Mouse (Mus musculus) hindbrain, embryonic 16.5 days (tissue): ENCODE measurements around the gene Pcp4l1. TPM values are rescaled to one million over a fixed set of nuclear protein-coding genes. Genes with fewer than 3 reads are reported as not detected.

Experiments used
- ATAC-seq: fragments of 200-750 bp; cut with Nextera tagmentation; 2 replicates; pipeline ENCODE4 v1.8.0; 2017; ENCODE audit warnings: moderate TSS enrichment, moderate library complexity
- H3K27ac ChIP-seq: fragments of 300-500 bp; sonication (generic); 2 replicates; pipeline ENCODE4 v1.5.1; 2014; ENCODE audit warnings: low read depth, mild to moderate bottlenecking, control low read depth, low read length, moderate library complexity
- H3K27me3 ChIP-seq: fragments of 300-500 bp; sonication (generic); replicated peaks from 2 replicates; pipeline ENCODE4 v1.6.1; 2014; ENCODE audit warnings: low read length; ENCODE audit not compliant: control insufficient read depth, insufficient read depth
- H3K36me3 ChIP-seq: fragments of 300-500 bp; sonication (generic); 2 replicates; pipeline ENCODE4 v1.6.1; 2014; ENCODE audit warnings: mild to moderate bottlenecking, low read length, moderate library complexity, mixed read lengths; ENCODE audit not compliant: control insufficient read depth, insufficient read depth
- H3K4me1 ChIP-seq: fragments of 300-500 bp; sonication (generic); 2 replicates; pipeline ENCODE4 v1.6.1; 2014; ENCODE audit warnings: low read depth, low read length; ENCODE audit not compliant: control insufficient read depth, insufficient read depth
- H3K4me2 ChIP-seq: fragments of 300-500 bp; sonication (generic); 2 replicates; pipeline ENCODE4 v1.6.1; 2014; ENCODE audit warnings: mild to moderate bottlenecking, low read length, control low read depth, moderate library complexity
- H3K4me3 ChIP-seq: fragments of 300-500 bp; sonication (generic); 2 replicates; pipeline ENCODE4 v1.5.1; 2014; ENCODE audit warnings: mild to moderate bottlenecking, low read length, control low read depth, moderate library complexity
- H3K9ac ChIP-seq: fragments of 300-500 bp; sonication (generic); 2 replicates; pipeline ENCODE4 v1.6.1; 2014; ENCODE audit warnings: low read depth, mild to moderate bottlenecking, control low read depth, low read length, moderate library complexity
- H3K9me3 ChIP-seq: fragments of 300-500 bp; sonication (generic); 2 replicates; pipeline ENCODE4 v1.6.1; 2014; ENCODE audit warnings: mild to moderate bottlenecking, low read length, moderate library complexity; ENCODE audit not compliant: control insufficient read depth
- WGBS: fragments of 180-500 bp; shearing (Covaris S2); extraction: QIAGEN DNeasy Blood & Tissue Kit; methylation state at CpG from one replicate; pipeline ENCODE4 v1.1.7; 2014; 5-methylcytosine and 5-hydroxymethylcytosine counted together
- polyA plus RNA-seq: library from polyadenylated mRNA; unstranded; fragments of >200 nt; fragmentation: Nextera tagmentation; extraction: Ambion mirVana; gene quantifications from 2 replicates; pipeline ENCODE4 v1.2.1, GENCODE M21; 2015

Gene Pcp4l1
- polyA plus RNA-seq, 1 experiment from 2014 or later, result 48.7 TPM

GRCm38 (mm10) chr1:171183620-171184019, 12.4 kb downstream of the Pcp4l1 start:
- H3K27me3 ChIP-seq, result no peaks in the 10 kb centered on the region
- H3K9ac ChIP-seq, result no peak overlapping the region
- WGBS, result 73% methylated on average over 3 of the region's 3 CpGs
- ATAC-seq, result no peak
- H3K36me3 ChIP-seq, result no peaks in the 10 kb centered on the region
- H3K4me3 ChIP-seq, result no peak overlapping the region
- no peak overlapping the region for H3K4me2 ChIP-seq
- H3K27ac ChIP-seq, result no peak overlapping the region
- H3K4me1 ChIP-seq, result no peaks in the 10 kb centered on the region; the same call in 1 of the 2 replicates
- no peaks in the 10 kb centered on the region for H3K9me3 ChIP-seq

GRCm38 (mm10) chr1:171183025-171183424, 13.0 kb downstream of the Pcp4l1 start:
- Histone ChIP-seq H3K4me3 (no peak overlapping the region), H3K27me3 (no peaks in the 10 kb centered on the region), H3K4me2 (no peak overlapping the region), H3K9ac (no peak overlapping the region), H3K4me1 (no peaks in the 10 kb centered on the region), H3K9me3 (no peaks in the 10 kb centered on the region), H3K27ac (no peak overlapping the region), H3K36me3 (no peaks in the 10 kb centered on the region)
- 87% methylated on average over 3 of the region's 3 CpGs for WGBS
- ATAC-seq, result no peak

- no peak overlapping the region for H3K4me3 ChIP-seq
- no peaks in the 10 kb centered on the region for H3K9me3 ChIP-seq
- H3K4me1 ChIP-seq, result no peaks in the 10 kb centered on the region
- H3K27ac ChIP-seq, result no peak overlapping the region
- H3K9ac ChIP-seq, result no peak overlapping the region
- H3K4me2 ChIP-seq, result no peak overlapping the region
- ATAC-seq, result no peak
- WGBS, result 81% methylated on average over 5 of the region's 5 CpGs
- H3K27me3 ChIP-seq, result no peaks in the 10 kb centered on the region
- no peaks in the 10 kb centered on the region for H3K36me3 ChIP-seq
Observed at GRCm38 (mm10) chr1:171179487-171180171, 16.4 kb downstream of the Pcp4l1 start.

GRCm38 (mm10) chr1:171172779-171173178, 23.3 kb downstream of the Pcp4l1 start:
- 98% methylated on average over 8 of the region's 8 CpGs for WGBS
- no peak overlapping the region for H3K9ac ChIP-seq
- no peaks in the 10 kb centered on the region for H3K36me3 ChIP-seq
- H3K27ac ChIP-seq, result no peak overlapping the region
- no peaks in the 10 kb centered on the region for H3K9me3 ChIP-seq
- no peak for ATAC-seq
- H3K4me2 ChIP-seq, result no peak overlapping the region
- no peaks in the 10 kb centered on the region for H3K27me3 ChIP-seq
- H3K4me1 ChIP-seq, result no peaks in the 10 kb centered on the region
- H3K4me3 ChIP-seq, result no peak overlapping the region

GRCm38 (mm10) chr1:171171138-171171537, 24.9 kb downstream of the Pcp4l1 start:
- Histone ChIP-seq H3K4me2 (no peak overlapping the region), H3K9me3 (no peaks in the 10 kb centered on the region), H3K4me3 (no peak overlapping the region), H3K27me3 (no peaks in the 10 kb centered on the region), H3K36me3 (no peaks in the 10 kb centered on the region), H3K9ac (no peak overlapping the region), H3K27ac (peak overlapping the region; percentile 24; the same call in 1 of the 2 replicates), H3K4me1 (no peaks in the 10 kb centered on the region)
- 66% methylated on average over 3 of the region's 3 CpGs for WGBS
- ATAC-seq, result no peak

GRCm38 (mm10) chr1:171169913-171170312, 26.2 kb downstream of the Pcp4l1 start:
- 78% methylated on average over 3 of the region's 3 CpGs for WGBS
- Histone ChIP-seq H3K4me1 (no peaks in the 10 kb centered on the region), H3K9me3 (no peaks in the 10 kb centered on the region), H3K4me2 (no peak overlapping the region), H3K9ac (no peak overlapping the region), H3K36me3 (no peaks in the 10 kb centered on the region), H3K27me3 (no peaks in the 10 kb centered on the region), H3K4me3 (no peak overlapping the region), H3K27ac (no peak overlapping the region)
- no peak for ATAC-seq

- Histone ChIP-seq H3K9me3 (no peaks in the 10 kb centered on the region), H3K9ac (no peak overlapping the region), H3K27ac (no peak overlapping the region), H3K4me3 (no peak overlapping the region), H3K4me1 (no peaks in the 10 kb centered on the region), H3K36me3 (no peaks in the 10 kb centered on the region), H3K4me2 (no peak overlapping the region), H3K27me3 (no peaks in the 10 kb centered on the region)
- 92% methylated on average over 12 of the region's 12 CpGs for WGBS
- no peak for ATAC-seq
Observed at GRCm38 (mm10) chr1:171168906-171169305, 27.2 kb downstream of the Pcp4l1 start.

- 82% methylated on average over 5 of the region's 5 CpGs for WGBS
- no peak overlapping the region for H3K4me3 ChIP-seq
- no peaks in the 10 kb centered on the region for H3K27me3 ChIP-seq
- H3K4me1 ChIP-seq, result no peaks in the 10 kb centered on the region
- H3K9ac ChIP-seq, result no peak overlapping the region
- H3K4me2 ChIP-seq, result no peak overlapping the region
- H3K9me3 ChIP-seq, result no peaks in the 10 kb centered on the region
- no peak overlapping the region for H3K27ac ChIP-seq
- no peak for ATAC-seq
- H3K36me3 ChIP-seq, result no peaks in the 10 kb centered on the region
Observed at GRCm38 (mm10) chr1:171165629-171166345, 30.3 kb downstream of the Pcp4l1 start.

- Histone ChIP-seq H3K27me3 (peaks cover 4% of the 10 kb centered on the region; the same call in 1 of the 2 replicates), H3K36me3 (no peaks in the 10 kb centered on the region), H3K27ac (no peak overlapping the region), H3K9ac (no peak overlapping the region), H3K4me2 (no peak overlapping the region), H3K9me3 (no peaks in the 10 kb centered on the region), H3K4me3 (no peak overlapping the region), H3K4me1 (peaks cover 4% of the 10 kb centered on the region; the same call in 1 of the 2 replicates)
- WGBS, result 34% methylated on average over 3 of the region's 3 CpGs
- ATAC-seq, result no peak
Observed at GRCm38 (mm10) chr1:171164258-171164657, 31.8 kb downstream of the Pcp4l1 start.
